Mouse (Mus musculus) midbrain, postnatal 0 days (tissue): ENCODE results near the gene Myt1l. TPM values are rescaled to one million over a fixed set of nuclear protein-coding genes. Genes with fewer than 3 reads are reported as not detected.

Experiments
- ATAC-seq: fragments of 200-750 bp; cut with Nextera tagmentation; 2 replicates; pipeline ENCODE4 v1.8.0; 2017; ENCODE audit warnings: moderate number of reproducible peaks, mild to moderate bottlenecking, moderate TSS enrichment, moderate library complexity; ENCODE audit not compliant: low FRiP score
- DNase-seq: peaks from one replicate; pipeline ENCODE4 v3.0.0-alpha.2; 2015; ENCODE audit warnings: low spot score
- H3K27ac ChIP-seq: fragments of 300-500 bp; sonication (generic); 2 replicates; pipeline ENCODE4 v1.5.1; 2014; ENCODE audit warnings: low read depth, mild to moderate bottlenecking, low read length, mixed read lengths
- H3K27me3 ChIP-seq: fragments of 300-500 bp; sonication (generic); 2 replicates; pipeline ENCODE4 v1.6.1; 2014; ENCODE audit warnings: low read length, control low read depth, mixed read lengths; ENCODE audit not compliant: insufficient read depth
- H3K36me3 ChIP-seq: fragments of 300-500 bp; sonication (generic); 2 replicates; pipeline ENCODE4 v1.6.1; 2014; ENCODE audit warnings: low read length, control low read depth, mixed read lengths; ENCODE audit not compliant: insufficient read depth
- H3K4me1 ChIP-seq: fragments of 300-500 bp; sonication (generic); 2 replicates; pipeline ENCODE4 v1.6.1; 2014; ENCODE audit warnings: mild to moderate bottlenecking, control low read depth, antibody characterized with exemption, low read length, mixed read lengths; ENCODE audit not compliant: insufficient read depth
- H3K4me2 ChIP-seq: fragments of 300-500 bp; sonication (generic); 2 replicates; pipeline ENCODE4 v1.6.1; 2014; ENCODE audit warnings: low read depth, mild to moderate bottlenecking, low read length, mixed read lengths; ENCODE audit not compliant: poor library complexity, severe bottlenecking
- H3K4me3 ChIP-seq: fragments of 300-500 bp; sonication (generic); 2 replicates; pipeline ENCODE4 v1.5.1; 2014; ENCODE audit warnings: low read depth, mild to moderate bottlenecking, low read length, moderate library complexity
- H3K9ac ChIP-seq: fragments of 300-500 bp; sonication (generic); replicated peaks from 2 replicates; pipeline ENCODE4 v1.6.1; 2014; ENCODE audit warnings: mild to moderate bottlenecking, low read length, moderate library complexity, mixed read lengths; ENCODE audit not compliant: poor library complexity, severe bottlenecking
- H3K9me3 ChIP-seq: fragments of 300-500 bp; sonication (generic); 2 replicates; pipeline ENCODE4 v1.6.1; 2016; ENCODE audit warnings: low read length, control low read depth
- CTCF ChIP-seq: IDR thresholded peaks from 2 replicates; pipeline ENCODE4 v1.5.1; 2016; ENCODE audit warnings: antibody characterized with exemption, mild to moderate bottlenecking
- WGBS: fragments of 180-500 bp; shearing (Covaris S2); extraction: QIAGEN DNeasy Blood & Tissue Kit; methylation state at CpG from one replicate; pipeline ENCODE4 v1.1.7; 2014; 5-methylcytosine and 5-hydroxymethylcytosine counted together
- polyA plus RNA-seq: library from polyadenylated mRNA; unstranded; fragments of >200 nt; fragmentation: Nextera tagmentation; extraction: Ambion mirVana; gene quantifications from 2 replicates; pipeline ENCODE4 v1.2.1, GENCODE M21; 2015
- total RNA-seq: library from RNA; depleted of rRNA; stranded (reverse); fragments of >200 nt; gene quantifications from 2 replicates; pipeline ENCODE4 v1.2.3, GENCODE M21; 2014

Myt1l gene
- total and polyA plus RNA-seq, 2 experiments from 2014 or later, result 104 to 223 TPM

GRCm38 (mm10) chr12:29634509-29634908 is 106.3 kb downstream of the Myt1l start:
- no peaks in the 10 kb centered on the region for H3K27me3 ChIP-seq
- ATAC-seq (no peak), DNase-seq (no peak)
- no peak overlapping the region for H3K27ac ChIP-seq
- H3K4me1 ChIP-seq, result peaks cover 3% of the 10 kb centered on the region; the same call in 1 of the 2 replicates
- no peak overlapping the region for H3K4me3 ChIP-seq
- 82% methylated on average over 2 of the region's 2 CpGs for WGBS
- H3K9me3 ChIP-seq, result no peaks in the 10 kb centered on the region
- H3K9ac ChIP-seq, result no peak overlapping the region
- H3K4me2 ChIP-seq, result no peak overlapping the region
- no peaks in the 10 kb centered on the region for H3K36me3 ChIP-seq
- no peak for TF ChIP-seq CTCF

GRCm38 (mm10) chr12:29639543-29640196 is 111.5 kb downstream of the Myt1l start:
- WGBS, result 57% methylated on average over 11 of the region's 11 CpGs
- H3K27me3 ChIP-seq, result no peaks in the 10 kb centered on the region
- TF ChIP-seq CTCF, result no peak
- no peaks in the 10 kb centered on the region for H3K4me1 ChIP-seq
- H3K36me3 ChIP-seq, result peaks cover 3% of the 10 kb centered on the region; the same call in 1 of the 2 replicates
- H3K9ac ChIP-seq, result no peak overlapping the region
- H3K4me2 ChIP-seq, result no peak overlapping the region
- H3K9me3 ChIP-seq, result no peaks in the 10 kb centered on the region
- H3K4me3 ChIP-seq, result no peak overlapping the region
- no peak overlapping the region for H3K27ac ChIP-seq
- ATAC-seq, result peak; percentile 31; the same call in 1 of the 2 replicates
- peak; percentile 62 for DNase-seq

- H3K27me3 ChIP-seq, result no peaks in the 10 kb centered on the region
- peaks cover 3% of the 10 kb centered on the region; the same call in 1 of the 2 replicates for H3K36me3 ChIP-seq
- ATAC-seq, result no peak
- no peak overlapping the region for H3K9ac ChIP-seq
- no peak overlapping the region for H3K4me3 ChIP-seq
- 42% methylated on average over 1 of the region's 1 CpGs for WGBS
- no peaks in the 10 kb centered on the region for H3K4me1 ChIP-seq
- H3K27ac ChIP-seq, result no peak overlapping the region
- no peak for TF ChIP-seq CTCF
- H3K9me3 ChIP-seq, result no peaks in the 10 kb centered on the region
- H3K4me2 ChIP-seq, result no peak overlapping the region
- DNase-seq, result no peak
Measured at GRCm38 (mm10) chr12:29640201-29640600, 112.0 kb downstream of the Myt1l start.

- 8% methylated on average over 4 of the region's 4 CpGs for WGBS
- no peaks in the 10 kb centered on the region for H3K27me3 ChIP-seq
- no peak for TF ChIP-seq CTCF
- H3K4me1 ChIP-seq, result no peaks in the 10 kb centered on the region; the same call in 1 of the 2 replicates
- peaks cover 3% of the 10 kb centered on the region; the same call in 1 of the 2 replicates for H3K36me3 ChIP-seq
- no peak overlapping the region for H3K4me2 ChIP-seq
- no peaks in the 10 kb centered on the region for H3K9me3 ChIP-seq
- ATAC-seq, result no peak
- H3K4me3 ChIP-seq, result no peak overlapping the region
- no peak overlapping the region for H3K9ac ChIP-seq
- H3K27ac ChIP-seq, result peak overlapping the region; percentile 33
- peak; percentile 58 for DNase-seq
Measured at GRCm38 (mm10) chr12:29642915-29643314, 114.7 kb downstream of the Myt1l start.

GRCm38 (mm10) chr12:29644091-29644490 is 115.9 kb downstream of the Myt1l start:
- Histone ChIP-seq H3K27me3 (no peaks in the 10 kb centered on the region), H3K9ac (no peak overlapping the region), H3K36me3 (peaks cover 3% of the 10 kb centered on the region; the same call in 1 of the 2 replicates), H3K9me3 (no peaks in the 10 kb centered on the region), H3K4me2 (no peak overlapping the region), H3K27ac (no peak overlapping the region), H3K4me1 (no peaks in the 10 kb centered on the region; the same call in 1 of the 2 replicates), H3K4me3 (no peak overlapping the region)
- 79% methylated on average over 4 of the region's 4 CpGs for WGBS
- no peak for DNase-seq
- TF ChIP-seq CTCF, result no peak
- ATAC-seq, result no peak

GRCm38 (mm10) chr12:29644721-29645120 is 116.5 kb downstream of the Myt1l start:
- peaks cover 3% of the 10 kb centered on the region; the same call in 1 of the 2 replicates for H3K36me3 ChIP-seq
- H3K9ac ChIP-seq, result no peak overlapping the region
- peaks cover 4% of the 10 kb centered on the region; the same call in 1 of the 2 replicates for H3K4me1 ChIP-seq
- DNase-seq (no peak), ATAC-seq (no peak)
- H3K9me3 ChIP-seq, result no peaks in the 10 kb centered on the region
- no peaks in the 10 kb centered on the region for H3K27me3 ChIP-seq
- H3K4me3 ChIP-seq, result no peak overlapping the region
- H3K4me2 ChIP-seq, result no peak overlapping the region
- no peak for TF ChIP-seq CTCF
- no peak overlapping the region for H3K27ac ChIP-seq
- whole genome bisulfite sequencing, result 94% methylated on average over 7 of the region's 7 CpGs
